Mouse (Mus musculus) liver, embryonic 11.5 days (tissue): ENCODE results near the gene Smyd4. TPM values are rescaled to one million over a fixed set of nuclear protein-coding genes. Genes with fewer than 3 reads are reported as not detected.
A peak's percentile ranks its signal among the peaks of the same experiment; 100 is the strongest.

Experiments used
- ATAC-seq: fragments of 200-750 bp; cut with Nextera tagmentation; replicated peaks from 2 replicates; pipeline ENCODE4 v1.8.0; 2017; ENCODE audit warnings: moderate number of reproducible peaks, mild to moderate bottlenecking, moderate TSS enrichment, moderate library complexity; ENCODE audit not compliant: low FRiP score
- DNase-seq: peaks from one replicate; pipeline ENCODE4 v3.0.0-alpha.2; 2017; ENCODE audit warnings: low spot score
- H3K27ac ChIP-seq: fragments of 300-500 bp; sonication (generic); 2 replicates; pipeline ENCODE4 v1.5.1; 2014; ENCODE audit warnings: mild to moderate bottlenecking, low read depth, low read length, control low read depth
- H3K27me3 ChIP-seq: fragments of 300-500 bp; sonication (generic); replicated peaks from 2 replicates; pipeline ENCODE4 v1.6.1; 2014; ENCODE audit warnings: low read length, mixed read lengths; ENCODE audit not compliant: control insufficient read depth, insufficient read depth
- H3K36me3 ChIP-seq: fragments of 300-500 bp; sonication (generic); 2 replicates; pipeline ENCODE4 v1.6.1; 2014; ENCODE audit warnings: mild to moderate bottlenecking, low read length, moderate library complexity, mixed read lengths; ENCODE audit not compliant: control insufficient read depth, insufficient read depth
- H3K4me1 ChIP-seq: fragments of 300-500 bp; sonication (generic); replicated peaks from 2 replicates; pipeline ENCODE4 v1.6.1; 2014; ENCODE audit warnings: low read length, mixed read lengths; ENCODE audit not compliant: control insufficient read depth, insufficient read depth
- H3K4me2 ChIP-seq: fragments of 300-500 bp; sonication (generic); 2 replicates; pipeline ENCODE4 v1.6.1; 2014; ENCODE audit warnings: mild to moderate bottlenecking, control low read depth, moderate library complexity
- H3K4me3 ChIP-seq: fragments of 300-500 bp; sonication (generic); 2 replicates; pipeline ENCODE4 v1.5.1; 2014; ENCODE audit warnings: low read depth, low read length, control low read depth
- H3K9ac ChIP-seq: fragments of 300-500 bp; sonication (generic); 2 replicates; pipeline ENCODE4 v1.6.1; 2014; ENCODE audit warnings: low read depth, low read length, control low read depth
- H3K9me3 ChIP-seq: fragments of 300-500 bp; sonication (generic); 2 replicates; pipeline ENCODE4 v1.6.1; 2016; ENCODE audit warnings: low read length, inconsistent platforms, mixed read lengths; ENCODE audit not compliant: control insufficient read depth
- WGBS: fragments of 180-500 bp; shearing (Covaris S2); extraction: QIAGEN DNeasy Blood & Tissue Kit; methylation state at CpG from one replicate; pipeline ENCODE4 v1.1.7; 2014; 5-methylcytosine and 5-hydroxymethylcytosine counted together
- polyA plus RNA-seq: library from polyadenylated mRNA; unstranded; fragments of >200 nt; fragmentation: Nextera tagmentation; extraction: Ambion mirVana; gene quantifications from 2 replicates; pipeline ENCODE4 v1.2.1, GENCODE M21; 2014

Gene Smyd4
- polyA plus RNA-seq, 1 experiment from 2014 or later: 10.9 TPM

DNA sequence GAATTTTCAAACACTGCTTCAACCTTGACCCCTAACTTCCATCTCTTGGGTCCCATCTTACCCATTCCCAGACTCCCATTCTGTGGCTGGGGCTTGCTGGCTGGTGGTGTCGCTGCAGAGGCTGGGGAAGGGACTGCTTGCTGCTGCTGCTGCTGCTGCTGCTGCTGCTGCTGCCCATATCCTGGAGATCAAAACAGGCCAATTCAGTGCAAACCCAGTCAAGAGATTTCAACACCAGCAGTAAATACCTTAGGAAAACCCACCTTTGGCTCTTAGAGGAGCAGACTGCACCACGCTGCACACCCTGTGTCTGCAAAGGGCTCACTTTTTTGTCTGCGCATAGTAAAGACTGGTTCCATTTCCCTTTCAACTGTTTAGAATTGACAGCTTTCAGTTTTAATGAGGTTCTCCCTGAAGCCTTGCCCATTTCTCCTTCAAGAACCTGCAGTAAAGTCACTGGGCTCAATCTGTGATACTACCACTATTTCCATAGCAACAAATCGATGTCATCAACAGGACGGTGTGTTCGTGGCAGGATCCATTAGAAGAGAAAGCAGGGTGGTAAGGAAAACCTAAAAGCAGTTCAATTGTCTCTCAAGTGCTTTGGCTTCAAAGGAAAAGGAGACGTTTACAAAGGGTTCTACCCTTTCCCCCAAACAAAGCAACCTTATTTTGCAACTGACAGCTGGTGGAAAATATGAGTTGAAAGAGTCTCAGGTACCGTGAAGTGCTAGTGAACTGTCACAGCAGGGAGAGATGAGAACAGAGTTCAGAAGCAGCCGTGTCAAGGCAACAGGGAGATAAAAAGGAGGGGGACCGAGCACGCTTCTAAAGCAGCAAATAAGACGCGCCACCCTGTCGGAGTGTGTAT lies 29.6 kb upstream of the Smyd4 start:
- H3K4me2 ChIP-seq: no peak overlapping the region
- no peak overlapping the region for H3K9ac ChIP-seq
- peaks cover 28% of the 10 kb centered on the region for H3K36me3 ChIP-seq
- no peaks in the 10 kb centered on the region for H3K27me3 ChIP-seq
- WGBS: 74% methylated on average over 14 of the region's 14 CpGs
- ATAC-seq (no peak), DNase-seq (no peak)
- H3K27ac ChIP-seq: no peak overlapping the region
- H3K4me1 ChIP-seq: peaks cover 28% of the 10 kb centered on the region
- no peaks in the 10 kb centered on the region for H3K9me3 ChIP-seq
- no peak overlapping the region for H3K4me3 ChIP-seq

DNA sequence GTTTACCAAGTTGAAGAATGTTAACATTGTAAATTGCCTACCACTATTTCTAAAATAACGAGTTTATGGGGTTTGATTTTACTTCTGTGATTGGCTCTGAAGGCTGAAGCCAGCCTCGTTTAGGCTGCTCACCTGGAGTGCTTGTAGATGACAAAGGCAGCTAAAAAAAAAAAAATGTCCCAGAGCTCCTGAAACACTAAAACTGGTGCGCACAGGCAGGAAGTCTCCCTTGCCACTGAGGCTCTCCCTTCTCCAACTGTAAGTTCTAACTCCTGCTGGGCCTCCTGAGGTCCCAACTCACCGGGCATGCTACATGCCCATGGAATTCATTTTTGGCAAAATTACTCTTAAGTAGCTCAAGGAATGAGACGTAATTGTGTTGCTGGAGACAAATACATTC lies 29.0 kb upstream of the Smyd4 start:
- H3K4me3 ChIP-seq: no peak overlapping the region
- peaks cover 24% of the 10 kb centered on the region for H3K36me3 ChIP-seq
- no peaks in the 10 kb centered on the region for H3K9me3 ChIP-seq
- H3K4me2 ChIP-seq: no peak overlapping the region
- no peak overlapping the region for H3K9ac ChIP-seq
- peaks cover 29% of the 10 kb centered on the region for H3K4me1 ChIP-seq
- 74% methylated on average over 5 of the region's 5 CpGs for WGBS
- H3K27me3 ChIP-seq: no peaks in the 10 kb centered on the region
- DNase-seq: no peak
- H3K27ac ChIP-seq: no peak overlapping the region
- ATAC-seq: no peak

DNA sequence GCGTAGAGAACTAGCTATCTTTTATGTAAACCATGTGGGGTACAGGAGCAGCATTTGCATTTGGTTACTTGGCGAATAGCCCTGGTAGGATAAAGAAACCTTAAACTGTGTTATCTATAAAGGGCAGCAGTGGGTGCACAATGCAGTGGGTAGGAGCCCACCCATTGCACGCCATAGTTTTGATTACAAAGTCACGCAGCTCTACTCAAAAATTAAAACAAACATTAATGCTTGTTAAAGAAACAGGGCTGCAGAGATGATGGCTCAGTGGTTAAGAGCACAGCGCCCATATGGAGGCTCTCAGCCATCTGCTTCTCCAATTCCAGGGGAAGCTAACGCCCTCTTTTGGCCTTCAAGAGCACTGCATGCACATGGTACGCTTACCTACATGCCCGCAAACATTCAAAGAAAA lies 24.9 kb upstream of the Smyd4 start:
- DNase-seq: no peak
- Histone ChIP-seq H3K27ac (peak overlapping the region; percentile 43), H3K9me3 (no peaks in the 10 kb centered on the region), H3K36me3 (peaks cover 7% of the 10 kb centered on the region), H3K4me3 (no peak overlapping the region), H3K4me2 (peak overlapping the region; percentile 14; the same call in 1 of the 2 replicates), H3K27me3 (no peaks in the 10 kb centered on the region), H3K4me1 (peaks cover 35% of the 10 kb centered on the region), H3K9ac (no peak overlapping the region)
- peak; percentile 73 for ATAC-seq
- WGBS: 60% methylated on average over 8 of the region's 8 CpGs

DNA sequence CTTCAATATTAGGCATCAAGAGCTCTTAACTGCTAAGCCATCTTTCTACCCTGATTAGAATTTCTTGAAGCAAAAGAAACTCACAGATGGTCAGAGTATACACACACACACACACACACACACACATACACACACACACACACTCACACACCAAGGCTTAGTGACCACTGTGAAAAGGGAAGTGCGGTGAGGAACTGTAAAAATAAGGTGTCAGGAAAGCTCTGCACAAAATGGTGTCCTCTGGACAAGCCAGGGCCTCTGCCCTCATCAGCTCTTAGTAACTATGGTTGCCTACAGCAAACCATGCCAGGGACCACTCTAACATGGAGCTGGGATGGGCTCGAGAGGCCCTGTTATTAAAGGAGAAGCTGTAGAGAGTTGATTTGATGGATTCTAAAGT lies 23.8 kb upstream of the Smyd4 start:
- DNase-seq (no peak), ATAC-seq (no peak)
- 87% methylated on average over 2 of the region's 2 CpGs for WGBS
- Histone ChIP-seq H3K27me3 (no peaks in the 10 kb centered on the region), H3K4me2 (no peak overlapping the region), H3K27ac (no peak overlapping the region), H3K4me3 (no peak overlapping the region), H3K4me1 (peaks cover 33% of the 10 kb centered on the region), H3K9me3 (no peaks in the 10 kb centered on the region), H3K9ac (no peak overlapping the region), H3K36me3 (peaks cover 9% of the 10 kb centered on the region)

DNA sequence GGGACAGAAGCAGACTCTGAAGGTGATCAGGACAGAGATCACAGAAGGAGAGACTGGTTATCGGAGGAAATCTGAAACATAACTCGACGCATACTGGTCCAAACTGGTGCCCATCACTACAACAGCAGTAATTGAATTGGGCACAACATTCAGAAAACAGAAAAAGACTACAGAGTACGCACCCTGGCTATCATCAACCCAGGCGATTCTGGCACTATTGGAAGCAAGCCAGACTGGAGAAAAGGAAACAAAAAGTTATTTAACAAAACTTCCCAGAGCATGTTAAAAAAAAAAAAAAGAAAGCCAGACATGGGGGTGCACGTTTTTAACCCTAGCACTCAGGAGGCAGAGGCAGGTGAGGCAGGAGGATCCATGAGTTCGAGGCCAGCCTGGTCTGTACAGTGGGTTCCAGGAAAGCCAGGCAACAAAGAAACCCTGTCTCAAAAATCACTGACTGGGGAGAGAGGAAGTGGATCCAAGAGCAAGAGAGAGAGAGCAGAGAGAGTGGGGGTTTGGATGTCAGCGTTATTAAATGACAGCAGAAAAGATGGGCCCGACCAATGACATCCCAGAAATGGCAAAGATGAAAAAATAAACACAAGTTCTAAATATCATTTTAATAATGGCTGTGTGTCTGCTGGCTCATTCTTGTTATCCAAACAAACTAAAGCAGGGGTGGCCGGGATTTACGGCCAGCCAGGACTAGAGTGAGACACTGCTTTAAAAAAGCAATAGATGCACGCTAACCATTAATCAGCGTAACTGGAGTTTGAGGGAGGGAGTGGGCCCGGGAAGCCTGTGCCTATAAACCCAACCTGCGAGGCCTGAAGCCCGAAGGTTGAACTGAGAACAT lies 22.9 kb upstream of the Smyd4 start:
- Histone ChIP-seq H3K9me3 (no peaks in the 10 kb centered on the region), H3K36me3 (peaks cover 9% of the 10 kb centered on the region), H3K4me3 (no peak overlapping the region), H3K4me1 (peaks cover 26% of the 10 kb centered on the region), H3K9ac (no peak overlapping the region), H3K27me3 (no peaks in the 10 kb centered on the region), H3K27ac (peak overlapping the region; percentile 23; the same call in 1 of the 2 replicates), H3K4me2 (no peak overlapping the region)
- WGBS: 77% methylated on average over 16 of the region's 16 CpGs
- DNase-seq (no peak), ATAC-seq (no peak)

DNA sequence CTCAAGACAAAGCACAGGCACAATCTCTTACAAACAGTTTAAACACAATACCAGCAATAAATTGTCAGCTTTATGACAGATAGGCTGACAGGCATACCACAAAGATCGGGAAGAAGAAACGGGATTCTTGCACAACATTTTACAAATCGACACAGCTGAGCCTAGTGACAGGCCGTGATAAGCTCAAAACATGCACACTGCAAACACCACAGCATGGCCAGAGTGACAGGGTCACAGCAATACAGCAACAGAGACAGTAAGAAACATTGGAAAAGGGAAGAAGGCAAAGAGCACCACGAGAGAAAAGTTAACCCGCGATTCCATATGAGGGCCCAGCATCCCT lies 22.3 kb upstream of the Smyd4 start:
- DNase-seq (no peak), ATAC-seq (no peak)
- Histone ChIP-seq H3K36me3 (peaks cover 9% of the 10 kb centered on the region), H3K9ac (no peak overlapping the region), H3K4me3 (no peak overlapping the region), H3K4me1 (peaks cover 26% of the 10 kb centered on the region), H3K9me3 (no peaks in the 10 kb centered on the region), H3K4me2 (no peak overlapping the region), H3K27ac (peak overlapping the region; percentile 23; the same call in 1 of the 2 replicates), H3K27me3 (no peaks in the 10 kb centered on the region)
- 61% methylated on average over 7 of the region's 7 CpGs for WGBS

DNA sequence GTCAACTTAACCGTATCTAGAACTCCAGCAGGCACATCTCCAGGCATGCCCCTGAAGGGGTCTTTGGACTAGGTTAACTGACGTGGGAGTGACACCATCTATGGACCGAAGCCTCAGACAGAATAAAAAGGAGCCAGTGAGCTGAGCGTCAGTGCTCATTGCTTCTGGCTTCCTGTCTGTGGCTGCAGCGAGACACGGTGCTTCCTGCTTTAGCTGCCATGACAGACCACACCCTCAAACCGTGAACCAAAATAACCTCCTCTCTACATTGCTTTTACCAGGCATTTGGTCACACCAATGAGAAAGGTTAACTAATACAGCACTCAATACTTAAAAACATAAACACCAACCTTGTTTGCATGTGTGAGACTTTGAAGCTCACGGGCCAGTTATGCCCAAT lies 11.6 kb upstream of the Smyd4 start:
- H3K4me1 ChIP-seq: peaks cover 15% of the 10 kb centered on the region
- H3K9ac ChIP-seq: no peak overlapping the region
- no peaks in the 10 kb centered on the region for H3K9me3 ChIP-seq
- no peak for DNase-seq
- H3K36me3 ChIP-seq: peaks cover 36% of the 10 kb centered on the region
- peak overlapping the region; percentile 2; the same call in 1 of the 2 replicates for H3K4me2 ChIP-seq
- ATAC-seq: 0 out of 2 replicates have a peak, but pooled peaks have one; percentile 23
- no peak overlapping the region for H3K4me3 ChIP-seq
- WGBS: 56% methylated on average over 8 of the region's 8 CpGs
- peak overlapping the region; percentile 50 for H3K27ac ChIP-seq
- no peaks in the 10 kb centered on the region for H3K27me3 ChIP-seq

DNA sequence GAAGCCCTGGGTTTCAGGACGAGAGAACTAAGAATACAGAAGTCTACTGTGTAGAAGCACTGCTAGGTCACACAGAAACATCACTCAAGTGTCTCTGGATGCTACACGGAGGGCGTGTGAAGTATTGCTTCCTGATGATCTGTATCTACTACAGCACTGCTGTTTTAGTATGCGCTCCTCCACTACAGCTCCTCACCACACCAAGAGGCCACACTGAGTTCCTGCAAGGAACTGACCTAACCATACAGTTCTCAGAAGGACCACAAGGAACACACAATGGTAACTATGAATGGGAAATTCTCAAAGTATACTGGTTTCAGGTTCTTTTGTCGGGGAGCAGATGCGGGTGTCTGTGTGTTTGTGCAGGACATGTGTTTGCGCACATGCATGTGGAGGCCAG lies 11.0 kb upstream of the Smyd4 start:
- peak; percentile 31 for ATAC-seq
- peaks cover 35% of the 10 kb centered on the region for H3K36me3 ChIP-seq
- no peaks in the 10 kb centered on the region for H3K9me3 ChIP-seq
- WGBS: 75% methylated on average over 7 of the region's 7 CpGs
- no peak for DNase-seq
- no peak overlapping the region for H3K4me3 ChIP-seq
- peak overlapping the region; percentile 50; the same call in 1 of the 2 replicates for H3K27ac ChIP-seq
- no peak overlapping the region for H3K9ac ChIP-seq
- peaks cover 15% of the 10 kb centered on the region for H3K4me1 ChIP-seq
- H3K4me2 ChIP-seq: peak overlapping the region; percentile 2; the same call in 1 of the 2 replicates
- no peaks in the 10 kb centered on the region for H3K27me3 ChIP-seq
